In the genomic region with DNA sequence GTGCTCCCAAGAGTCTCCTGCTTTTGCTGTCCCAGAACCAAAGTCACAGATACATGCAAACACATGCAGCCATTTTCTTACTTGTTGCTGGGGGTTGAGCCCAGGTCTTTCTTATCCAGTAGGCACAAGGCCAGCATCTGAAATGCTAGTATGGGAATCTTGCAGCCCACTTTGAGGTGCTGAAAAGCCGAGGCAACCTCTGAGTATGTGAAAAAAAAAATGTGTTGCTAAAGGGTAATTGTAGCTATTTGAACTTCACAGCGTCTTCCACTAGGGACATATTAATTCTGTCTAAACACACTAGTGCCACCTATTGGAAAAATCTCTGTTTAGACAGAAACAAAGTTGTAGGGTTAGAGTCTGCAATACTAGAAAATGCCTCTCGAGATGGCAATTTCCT, we compare ENCODE assay signal across 8 mouse cellular contexts.
DNase-seq lines count a peak whose midpoint lies in the region; TF ChIP-seq lines count a peak whose summit lies in the region.

No protein-coding gene starts in this region.

- DNase-seq in cerebellum, adult 9-10 months: peak; percentile 51
- DNase-seq in cerebellum, postnatal 36 days: no peak
- DNase-seq in left cerebral cortex, adult 2 months (ENCODE audit: extremely low spot score in 1 of 2, low spot score in 2 of 2): no peak
- DNase-seq in left cerebral cortex, postnatal 4 days: no peak
- DNase-seq in embryo, embryonic 10 days (ENCODE audit: low spot score): peak; percentile 80
- DNase-seq in kidney, postnatal 36 days: peak; percentile 2 to 46
- DNase-seq in telencephalon, adult 2 months (ENCODE audit: low read depth, low spot score): peak; percentile 38
- DNase-seq in right cerebral cortex, postnatal 14 days: no peak

- no peak overlapping the region for H3K27ac ChIP-seq in left cerebral cortex, adult 2 months

- no peak overlapping the region for H3K4me3 ChIP-seq in left cerebral cortex, adult 2 months

- intact Hi-C loops in left cerebral cortex, adult 2 months (cut with DNase I): loop anchor here (1.0 to 2.0 kb wide), 2 partner anchors 344 to 423 kb away; no protein-coding TSS in a partner anchor
- intact Hi-C loops in left cerebral cortex, postnatal 4 days (cut with DNase I): loop anchor here (5.0 kb wide), 2 partner anchors 265 to 425 kb away; a partner anchor contains a TSS

- peak; percentile 92 for TF ChIP-seq CTCF in left cerebral cortex, adult 2 months (IDR thresholded peaks at IDR 0.05)

Comparison
In these comparisons a context has a peak if more than half of its experiments do, and no peak if none do; other contexts are left out.
1. DNase-seq: peak in cerebellum, adult 9-10 months (single experiment), embryo, embryonic 10 days (single experiment), kidney, postnatal 36 days (2 of 2) and telencephalon, adult 2 months (single experiment); none in cerebellum, postnatal 36 days (0 of 2), left cerebral cortex, adult 2 months (0 of 2), left cerebral cortex, postnatal 4 days (single experiment) and right cerebral cortex, postnatal 14 days (single experiment).